Mouse (Mus musculus) liver, adult 2 months (tissue): ENCODE data around the gene Atf2.

Source experiments
- CTCF ChIP-seq: fragments of 200-500 bp; IDR thresholded peaks from 2 replicates; pipeline ENCODE4 v1.5.1; 2011; ENCODE audit warnings: low read depth, low read length, control low read depth
- POLR2A ChIP-seq: fragments of 200-500 bp; IDR thresholded peaks from 2 replicates; pipeline ENCODE4 v1.6.1; 2011; ENCODE audit warnings: low read length, control low read depth; ENCODE audit not compliant: insufficient read depth; ENCODE audit errors: extremely low read depth

DNA sequence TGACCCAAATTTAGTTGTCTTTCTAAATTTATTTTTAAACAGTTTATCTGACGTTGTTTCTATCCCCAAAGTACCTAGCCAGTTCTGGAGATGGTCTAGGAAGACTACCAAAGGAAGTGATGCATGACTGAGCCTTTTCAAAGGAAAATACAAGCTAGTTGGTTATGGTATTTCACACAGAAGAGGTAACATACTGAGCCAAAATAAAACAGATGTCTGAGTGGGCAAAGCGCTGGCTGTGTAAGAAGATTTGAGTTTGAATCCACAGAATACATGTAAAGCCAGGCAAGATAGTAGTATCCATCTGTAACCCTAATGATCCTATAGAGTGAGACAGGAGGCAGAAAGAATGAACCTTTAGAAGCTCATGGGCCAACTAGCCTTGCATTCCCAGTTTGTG lies 14.5 kb downstream of the Atf2 start:
- TF ChIP-seq POLR2A (no peak), CTCF (no peak)
